Mouse (Mus musculus) MEL (cell line): ENCODE data around the gene Cntd1. TPM values are rescaled to one million over a fixed set of nuclear protein-coding genes. Genes with fewer than 3 reads are reported as not detected.
A peak's percentile ranks its signal among the peaks of the same experiment; 100 is the strongest.

Experiments used
- DNase-seq: peaks from one replicate; pipeline ENCODE4 v3.0.0; 2011; ENCODE audit warnings: low read depth, low spot score
- H3K27ac ChIP-seq: 2 replicates; pipeline ENCODE4 v1.5.1; 2012; ENCODE audit warnings: low read depth, mild to moderate bottlenecking, control low read depth, low read length, moderate library complexity; ENCODE audit not compliant: control insufficient read depth
- H3K27me3 ChIP-seq, 2 experiments: fragments of 150-350 bp in 1 of 2; sonication (generic) in 1 of 2; 2 replicates each; pipeline ENCODE4 v1.6.1; 2012; ENCODE audit warnings: low read length in 2 of 2, mild to moderate bottlenecking in 2 of 2, improper control_type of control experiment in 1 of 2, moderate library complexity in 1 of 2; ENCODE audit not compliant: insufficient read depth in 2 of 2, control insufficient read depth in 1 of 2
- H3K36me3 ChIP-seq, 2 experiments: 2 replicates each; pipeline ENCODE4 v1.6.1; 2012 to 2014; ENCODE audit warnings: low read length in 2 of 2, improper control_type of control experiment in 1 of 2, inconsistent platforms in 1 of 2, mild to moderate bottlenecking in 1 of 2; ENCODE audit not compliant: insufficient read depth in 2 of 2, control insufficient read depth in 1 of 2
- H3K4me1 ChIP-seq, 2 experiments: fragments of 150-350 bp in 1 of 2; sonication (generic) in 1 of 2; 2 replicates each; pipeline ENCODE4 v1.6.1; 2012; ENCODE audit warnings: low read length in 2 of 2, improper control_type of control experiment in 1 of 2, mild to moderate bottlenecking in 1 of 2; ENCODE audit not compliant: insufficient read depth in 2 of 2, control insufficient read depth in 1 of 2
- H3K4me3 ChIP-seq, 2 experiments: fragments of 150-350 bp in 1 of 2; sonication (generic) in 1 of 2; 2 replicates each; pipeline ENCODE4 v1.5.1; 2012; ENCODE audit warnings: low read depth in 2 of 2, low read length in 2 of 2, mild to moderate bottlenecking in 2 of 2, moderate library complexity in 2 of 2, control low read depth in 1 of 2, improper control_type of control experiment in 1 of 2; ENCODE audit not compliant: control insufficient read depth in 1 of 2, insufficient read depth in 1 of 2
- H3K79me2 ChIP-seq: 2 replicates; pipeline ENCODE4 v1.6.1; 2012; ENCODE audit warnings: mild to moderate bottlenecking, low read length, moderate library complexity; ENCODE audit not compliant: control insufficient read depth, poor library complexity, insufficient read depth
- H3K9ac ChIP-seq: 2 replicates; pipeline ENCODE4 v1.6.1; 2012; ENCODE audit warnings: low read depth, mild to moderate bottlenecking, control low read depth, low read length, moderate library complexity; ENCODE audit not compliant: control insufficient read depth, poor library complexity, severe bottlenecking
- H3K9me3 ChIP-seq: fragments of 150-350 bp; sonication (generic); replicated peaks from 2 replicates; pipeline ENCODE4 v1.6.1; 2012; ENCODE audit warnings: mild to moderate bottlenecking, low read length, improper control_type of control experiment, moderate library complexity; ENCODE audit not compliant: insufficient read depth
- BHLHE40 ChIP-seq: IDR thresholded peaks from 2 replicates; pipeline ENCODE4 v1.6.1; 2012; ENCODE audit warnings: low read depth, mild to moderate bottlenecking, inconsistent platforms, low read length, improper control_type of control experiment, borderline replicate concordance
- CHD1 ChIP-seq: IDR thresholded peaks from 2 replicates; pipeline ENCODE4 v1.6.1; 2012; ENCODE audit warnings: low read depth, mild to moderate bottlenecking, inconsistent platforms, low read length, improper control_type of control experiment
- CHD2 ChIP-seq: IDR thresholded peaks from 2 replicates; pipeline ENCODE4 v1.6.1; 2011; ENCODE audit warnings: low read length, improper control_type of control experiment
- E2F4 ChIP-seq: IDR thresholded peaks from 2 replicates; pipeline ENCODE4 v1.6.1; 2011; ENCODE audit warnings: low read depth, low read length, improper control_type of control experiment, borderline replicate concordance
- ELF1 ChIP-seq: IDR thresholded peaks from 2 replicates; pipeline ENCODE4 v1.6.1; 2014; ENCODE audit warnings: low read depth, mild to moderate bottlenecking, inconsistent platforms, low read length, improper control_type of control experiment, moderate library complexity
- EP300 ChIP-seq, 2 experiments: IDR thresholded peaks; 2 replicates each; pipeline ENCODE4 v1.6.1; 2011; ENCODE audit warnings: improper control_type of control experiment in 2 of 2, low read length in 2 of 2, low read depth in 1 of 2, mild to moderate bottlenecking in 1 of 2
- ETS1 ChIP-seq: IDR thresholded peaks from 2 replicates; pipeline ENCODE4 v1.6.1; 2012; ENCODE audit warnings: low read depth, mild to moderate bottlenecking, inconsistent platforms, low read length, improper control_type of control experiment, moderate library complexity
- GABPA ChIP-seq: IDR thresholded peaks from 2 replicates; pipeline ENCODE4 v1.6.1; 2012; ENCODE audit warnings: low read depth, mild to moderate bottlenecking, inconsistent platforms, low read length, improper control_type of control experiment, moderate library complexity
- GATA1 ChIP-seq: IDR thresholded peaks from 2 replicates; pipeline ENCODE4 v1.6.1; 2011; ENCODE audit warnings: low read depth, low read length, improper control_type of control experiment
- HCFC1 ChIP-seq: IDR thresholded peaks from 2 replicates; pipeline ENCODE4 v1.6.1; 2012; ENCODE audit warnings: low read depth, mild to moderate bottlenecking, inconsistent platforms, low read length, improper control_type of control experiment, moderate library complexity
- JUND ChIP-seq: IDR thresholded peaks from 2 replicates; pipeline ENCODE4 v1.6.1; 2011; ENCODE audit warnings: low read depth, mild to moderate bottlenecking, improper control_type of control experiment, low read length
- KAT2A ChIP-seq: conservative IDR thresholded peaks from 2 replicates; pipeline ENCODE4 v1.6.1; 2012; ENCODE audit warnings: low read depth, low read length, improper control_type of control experiment, inconsistent platforms
- MAX ChIP-seq: IDR thresholded peaks from 2 replicates; pipeline ENCODE4 v1.6.1; 2011; ENCODE audit warnings: low read length, improper control_type of control experiment
- MAZ ChIP-seq: IDR thresholded peaks from 2 replicates; pipeline ENCODE4 v1.6.1; 2012; ENCODE audit warnings: low read depth, mild to moderate bottlenecking, inconsistent platforms, low read length, improper control_type of control experiment
- MEF2A ChIP-seq: IDR thresholded peaks from 2 replicates; pipeline ENCODE4 v1.6.1; 2014; ENCODE audit warnings: low read depth, mild to moderate bottlenecking, inconsistent platforms, low read length, improper control_type of control experiment; ENCODE audit not compliant: poor library complexity, insufficient replicate concordance, severe bottlenecking; ENCODE audit errors: extremely low read depth
- MXI1 ChIP-seq: IDR thresholded peaks from 2 replicates; pipeline ENCODE4 v1.6.1; 2011; ENCODE audit warnings: mild to moderate bottlenecking, low read depth, low read length, improper control_type of control experiment
- MYB ChIP-seq: IDR thresholded peaks from 2 replicates; pipeline ENCODE4 v1.6.1; 2011; ENCODE audit warnings: mild to moderate bottlenecking, low read depth, low read length, improper control_type of control experiment
- MYC ChIP-seq: IDR thresholded peaks from 2 replicates; pipeline ENCODE4 v1.6.1; 2011; ENCODE audit warnings: low read depth, mild to moderate bottlenecking, low read length, improper control_type of control experiment, moderate library complexity
- NELFE ChIP-seq: IDR thresholded peaks from 2 replicates; pipeline ENCODE4 v1.6.1; 2011; ENCODE audit warnings: low read depth, low read length, improper control_type of control experiment
- NRF1 ChIP-seq: IDR thresholded peaks from 2 replicates; pipeline ENCODE4 v1.6.1; 2014; ENCODE audit warnings: low read depth, mild to moderate bottlenecking, inconsistent platforms, low read length, improper control_type of control experiment, moderate library complexity; ENCODE audit not compliant: poor library complexity, insufficient read depth, severe bottlenecking
- POLR2A ChIP-seq, 2 experiments: IDR thresholded peaks; 2 replicates each; pipeline ENCODE4 v1.6.1; 2011 to 2012; ENCODE audit warnings: low read length in 2 of 2, mild to moderate bottlenecking in 2 of 2, control low read depth in 1 of 2, improper control_type of control experiment in 1 of 2, low read depth in 1 of 2, moderate library complexity in 1 of 2; ENCODE audit not compliant: control insufficient read depth in 1 of 2, insufficient read depth in 1 of 2, poor library complexity in 1 of 2
- POLR2AphosphoS2 ChIP-seq: IDR thresholded peaks from 2 replicates; pipeline ENCODE4 v1.6.1; 2011; ENCODE audit warnings: low read length, improper control_type of control experiment
- POLR2AphosphoS5 ChIP-seq: IDR thresholded peaks from 2 replicates; pipeline ENCODE4 v1.6.1; 2012; ENCODE audit warnings: low read depth, borderline replicate concordance, mild to moderate bottlenecking, inconsistent platforms, low read length, moderate library complexity, mixed read lengths
- RAD21 ChIP-seq: IDR thresholded peaks from 2 replicates; pipeline ENCODE4 v1.6.1; 2011; ENCODE audit warnings: mild to moderate bottlenecking, low read depth, low read length, improper control_type of control experiment
- RCOR1 ChIP-seq: IDR thresholded peaks from 2 replicates; pipeline ENCODE4 v1.6.1; 2012; ENCODE audit warnings: low read depth, mild to moderate bottlenecking, inconsistent platforms, low read length, improper control_type of control experiment
- SIN3A ChIP-seq: IDR thresholded peaks from 2 replicates; pipeline ENCODE4 v1.6.1; 2012; ENCODE audit warnings: low read length, improper control_type of control experiment, inconsistent platforms
- SMC3 ChIP-seq: IDR thresholded peaks from 2 replicates; pipeline ENCODE4 v1.6.1; 2011; ENCODE audit warnings: low read depth, low read length, improper control_type of control experiment
- TAL1 ChIP-seq: IDR thresholded peaks from 2 replicates; pipeline ENCODE4 v1.6.1; 2012; ENCODE audit warnings: mild to moderate bottlenecking, inconsistent platforms, low read length, moderate library complexity, mixed read lengths
- TBP ChIP-seq: IDR thresholded peaks from 2 replicates; pipeline ENCODE4 v1.8.0; 2011; ENCODE audit warnings: low read depth, low read length, improper control_type of control experiment
- TCF12 ChIP-seq: IDR thresholded peaks from 2 replicates; pipeline ENCODE4 v1.6.1; 2014; ENCODE audit warnings: low read depth, mild to moderate bottlenecking, inconsistent platforms, low read length, improper control_type of control experiment, moderate library complexity
- USF1 ChIP-seq: IDR thresholded peaks from 2 replicates; pipeline ENCODE4 v1.6.1; 2014; ENCODE audit warnings: low read depth, mild to moderate bottlenecking, inconsistent platforms, low read length, improper control_type of control experiment, moderate library complexity
- USF2 ChIP-seq, 2 experiments: IDR thresholded peaks; 2 replicates each; pipeline ENCODE4 v1.6.1; 2011 to 2012; ENCODE audit warnings: improper control_type of control experiment in 2 of 2, low read length in 2 of 2, borderline replicate concordance in 1 of 2, inconsistent platforms in 1 of 2, low read depth in 1 of 2, mild to moderate bottlenecking in 1 of 2; ENCODE audit not compliant: insufficient read depth in 1 of 2
- ZC3H11A ChIP-seq: IDR thresholded peaks from 2 replicates; pipeline ENCODE4 v1.6.1; 2012; ENCODE audit warnings: low read depth, mild to moderate bottlenecking, inconsistent platforms, low read length, improper control_type of control experiment
- ZKSCAN1 ChIP-seq: IDR thresholded peaks from 2 replicates; pipeline ENCODE4 v1.6.1; 2012; ENCODE audit warnings: low read depth, mild to moderate bottlenecking, inconsistent platforms, low read length, improper control_type of control experiment, moderate library complexity
- ZNF384 ChIP-seq: IDR thresholded peaks from 2 replicates; pipeline ENCODE4 v1.6.1; 2012; ENCODE audit warnings: low read depth, mild to moderate bottlenecking, inconsistent platforms, low read length, improper control_type of control experiment
- polyA plus RNA-seq, 2 experiments: library from polyadenylated mRNA; stranded (reverse) in 1 of 2; unstranded in 1 of 2; fragments of >175 nt in 1 of 2; fragments of >200 nt in 1 of 2; gene quantifications; 2 replicates each; pipeline versions ENCODE4 v1.2.1 to v1.2.4; 2012; ENCODE audit warnings: low replicate concordance in 2 of 2, low read depth in 1 of 2; ENCODE audit not compliant: insufficient read length in 2 of 2, insufficient read depth in 1 of 2, missing spikeins in 1 of 2
- total RNA-seq: library from RNA; depleted of rRNA; stranded (reverse); fragments of 300-350 nt; gene quantifications from 2 replicates; pipeline ENCODE4 v1.2.3, GENCODE M21; 2012

Cntd1 gene
- total and polyA plus RNA-seq, 3 experiments, result 0.84 to 2.4 TPM; not detected in 1

DNA sequence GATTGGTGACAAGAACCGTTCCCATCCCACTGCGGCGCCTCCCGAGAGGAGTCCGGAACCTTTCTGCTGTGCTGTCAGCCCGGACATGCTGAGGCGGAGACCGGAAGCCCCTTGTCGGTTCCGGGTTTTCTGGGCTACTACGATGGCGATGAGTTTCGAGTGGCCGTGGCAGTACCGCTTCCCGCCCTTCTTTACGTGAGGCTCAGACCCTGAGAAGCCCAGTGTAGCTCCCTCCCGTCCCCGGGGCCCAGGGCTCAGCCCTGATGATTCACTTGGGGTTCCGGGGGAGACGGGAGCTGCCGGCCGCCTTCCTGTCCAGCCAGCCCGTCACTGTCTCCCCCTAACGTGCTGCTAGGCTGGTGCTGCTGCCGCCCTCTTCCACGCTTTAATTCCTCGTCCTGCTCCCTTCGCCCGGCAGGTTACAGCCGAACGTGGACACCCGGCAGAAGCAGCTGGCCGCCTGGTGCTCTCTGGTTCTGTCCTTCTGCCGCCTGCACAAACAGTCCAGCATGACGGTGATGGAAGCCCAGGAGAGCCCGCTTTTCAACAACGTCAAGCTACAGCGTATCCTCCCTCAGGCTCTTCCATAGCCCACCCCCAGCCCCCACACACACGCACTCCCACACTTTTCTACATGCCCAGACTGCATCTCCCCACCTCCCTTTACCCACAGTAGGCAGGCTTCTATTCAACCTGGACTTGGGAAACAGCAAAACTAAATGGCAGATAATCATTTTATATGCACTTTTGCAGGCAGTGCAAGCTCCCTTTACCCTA lies 25.0 kb upstream of the Cntd1 start, which contains the start of gene Vps25:
Gene Vps25, plus strand, starts transcription at position 95 of the 777 bp plus-strand sequence.
- H3K36me3 ChIP-seq, result peaks cover 0 to 10% of the 10 kb centered on the region in 2 experiments; a peak in 2 of 4 replicates
- H3K4me1 ChIP-seq, result peaks cover 0 to 5% of the 10 kb centered on the region in 2 experiments; a peak in 1 of 4 replicates
- H3K9me3 ChIP-seq, result no peaks in the 10 kb centered on the region
- peak within 1 kb of the TSS; percentile 80 to 93 for H3K4me3 ChIP-seq
- peaks cover 7% of the 10 kb centered on the region for H3K79me2 ChIP-seq
- peak within 1 kb of the TSS; percentile 79 for H3K27ac ChIP-seq
- peak within 1 kb of the TSS; percentile 95 for H3K9ac ChIP-seq
- DNase-seq, result peak; percentile 97
- H3K27me3 ChIP-seq, result no peaks in the 10 kb centered on the region
- TF ChIP-seq ZKSCAN1, result no peak; the same call in 1 of the 2 replicates
- peak; percentile 82 for TF ChIP-seq RCOR1
- no peak for TF ChIP-seq GABPA
- TF ChIP-seq MAX, result peak; percentile 85
- TF ChIP-seq NELFE, result peak; percentile 100
- no peak for TF ChIP-seq POLR2AphosphoS5
- no peak for TF ChIP-seq USF2 (IDR thresholded peaks at IDR 0.05; ENCODE audit: borderline replicate concordance in 1 of 2, insufficient read depth in 1 of 2, low read depth in 1 of 2, low read length in 2 of 2)
- TF ChIP-seq USF1, result peak; percentile 53
- TF ChIP-seq MXI1, result peak; percentile 92
- TF ChIP-seq TBP, result peak; percentile 96
- no peak; the same call in 1 of the 2 replicates for TF ChIP-seq RAD21
- TF ChIP-seq POLR2AphosphoS2, result peak; percentile 99
- peak; percentile 40 for TF ChIP-seq ZNF384
- peak; percentile 97 for TF ChIP-seq HCFC1
- TF ChIP-seq CHD1, result no peak
- 0 out of 2 replicates have a peak, but pooled peaks have one; percentile 33 for TF ChIP-seq BHLHE40
- peak; percentile 99 for TF ChIP-seq SIN3A
- peak; percentile 31; the same call in 1 of the 2 replicates for TF ChIP-seq SMC3
- peak in 1 of 2 experiments; percentile 45; a peak in 2 of 4 replicates for TF ChIP-seq EP300 (IDR thresholded peaks at IDR 0.05; ENCODE audit: low read depth in 1 of 2, low read length in 2 of 2)
- peak; percentile 43; the same call in 1 of the 2 replicates for TF ChIP-seq NRF1
- TF ChIP-seq ZC3H11A, result no peak
- peak; percentile 80; the same call in 1 of the 2 replicates for TF ChIP-seq E2F4
- TF ChIP-seq KAT2A, result peak; percentile 80
- peak; percentile 73; the same call in 1 of the 2 replicates for TF ChIP-seq MEF2A
- peak; percentile 98 for TF ChIP-seq MAZ
- no peak for TF ChIP-seq MYB
- TF ChIP-seq ETS1, result peak; percentile 65
- peak; percentile 71; the same call in 1 of the 2 replicates for TF ChIP-seq JUND
- no peak for TF ChIP-seq TAL1
- TF ChIP-seq GATA1, result peak; percentile 9; the same call in 1 of the 2 replicates
- peak; percentile 11; the same call in 1 of the 2 replicates for TF ChIP-seq CHD2
- TF ChIP-seq POLR2A (IDR thresholded peaks at IDR 0.05; ENCODE audit: control insufficient read depth in 1 of 2, insufficient read depth in 1 of 2, low read depth in 1 of 2, low read length in 2 of 2, poor library complexity in 1 of 2), result peak; percentile 88 to 100
- peak; percentile 92 for TF ChIP-seq MYC
- peak; percentile 99 for TF ChIP-seq ELF1
- TF ChIP-seq TCF12, result peak; percentile 92
